Mouse (Mus musculus) colon, adult 2 months (tissue): ENCODE data around the gene Olfr748. TPM values are rescaled to one million over a fixed set of nuclear protein-coding genes. Genes with fewer than 3 reads are reported as not detected.

Source experiments
- polyA plus RNA-seq: library from polyadenylated mRNA; depleted of rRNA; stranded (reverse); fragments of >200 nt; gene quantifications from 2 replicates; pipeline ENCODE4 v1.2.3, GENCODE M21; 2012; rRNA removed

The Olfr748 gene
- polyA plus RNA-seq: not detected in 2 replicates

DNA sequence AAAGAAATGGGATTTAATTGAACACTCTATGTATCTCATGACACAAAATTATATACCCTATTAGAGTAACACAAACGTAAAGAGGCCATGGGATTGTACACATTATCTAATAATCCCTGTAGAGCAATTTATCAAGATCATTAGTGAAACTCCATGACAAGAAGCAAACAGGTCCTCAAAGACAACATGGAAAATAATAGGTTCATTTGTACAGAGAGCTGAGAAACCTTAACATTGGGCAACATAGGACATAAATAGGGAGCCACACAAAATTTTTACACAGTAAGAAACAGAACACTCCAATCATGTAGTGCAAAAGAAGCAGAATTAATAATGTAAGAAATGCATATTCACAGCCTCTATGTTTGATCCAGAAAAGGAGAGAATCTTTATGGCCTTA is at the start of gene Olfr748:
TSS of gene Olfr748 (plus strand) at position 301 of the 400 bp plus-strand sequence.

DNA sequence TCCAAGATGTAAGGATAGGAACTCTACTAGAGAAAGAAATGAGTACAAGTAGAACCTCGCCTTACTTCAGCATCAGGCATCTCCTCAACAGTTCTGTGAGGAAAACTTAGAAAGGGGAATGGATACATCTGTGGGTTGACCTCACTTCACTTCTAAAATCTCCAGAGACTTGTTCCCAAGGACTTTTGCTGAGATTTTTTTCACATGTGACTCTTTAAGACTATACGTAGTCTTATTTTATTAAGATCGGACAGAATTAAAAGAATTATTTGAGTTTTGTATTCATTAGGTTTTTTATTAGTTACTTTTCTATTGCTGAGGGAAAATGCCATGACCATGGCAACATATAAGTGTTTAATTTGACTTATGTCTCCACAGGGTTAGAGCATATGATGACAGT is 14.1 kb upstream of the Olfr748 start, which contains the start of gene Olfr747:
TSS of gene Olfr747 (minus strand) at position 101 of the 400 bp plus-strand sequence.

DNA sequence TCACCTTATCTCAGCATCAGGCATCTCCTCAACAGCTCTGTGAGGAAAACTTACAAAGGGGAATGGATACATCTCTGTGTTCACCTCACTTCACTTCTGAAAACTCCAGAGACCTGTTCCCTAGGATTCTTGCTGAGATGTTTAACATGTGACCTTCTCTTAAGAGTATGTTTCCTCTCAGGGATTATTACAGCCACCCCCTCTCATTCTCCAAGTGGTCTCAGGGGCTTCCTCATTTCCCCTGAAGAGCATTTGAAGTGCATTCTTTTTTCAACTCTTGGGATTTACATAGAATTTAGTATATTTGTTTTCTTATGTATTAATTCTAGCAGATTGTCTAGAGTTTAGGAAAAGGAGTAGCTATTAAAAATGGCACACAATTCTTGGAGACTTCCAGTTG is 37.8 kb downstream of the Olfr748 start, which contains the start of gene Olfr749:
TSS of gene Olfr749 (minus strand) at position 101 of the 400 bp plus-strand sequence.

Other genes with a start within 250 kb of the Olfr748 start
- gene Olfr741, start 234.6 kb upstream of the Olfr748 start, polyA plus RNA-seq: not detected in 2 replicates
- not detected in 2 replicates for gene Olfr742, start 203.8 kb upstream of the Olfr748 start, polyA plus RNA-seq
- not detected in 2 replicates for gene Olfr743, start 185.5 kb upstream of the Olfr748 start, polyA plus RNA-seq
- gene Olfr744, start 92.5 kb upstream of the Olfr748 start, polyA plus RNA-seq: not detected in 2 replicates
- gene Olfr745, start 68.0 kb upstream of the Olfr748 start, polyA plus RNA-seq: not detected in 2 replicates
- gene Olfr746, start 60.3 kb upstream of the Olfr748 start, polyA plus RNA-seq: not detected in 2 replicates
- gene Olfr747, start 14.2 kb upstream of the Olfr748 start, polyA plus RNA-seq: not detected in 2 replicates
- not detected in 2 replicates for gene Olfr749, start 37.7 kb downstream of the Olfr748 start, polyA plus RNA-seq
- gene Ttc5, start 78.1 kb downstream of the Olfr748 start, polyA plus RNA-seq: 18.8 and 24.2 TPM in 2 replicates
- gene Ccnb1ip1, start 100.4 kb downstream of the Olfr748 start, polyA plus RNA-seq: not detected in 2 replicates
- gene Parp2, start 100.5 kb downstream of the Olfr748 start, polyA plus RNA-seq: 8.2 and 10.7 TPM in 2 replicates
- 89.0 and 100 TPM in 2 replicates for gene Tep1, start 163.2 kb downstream of the Olfr748 start, polyA plus RNA-seq
- 0.62 TPM in 2 replicates for gene Klhl33, start 190.1 kb downstream of the Olfr748 start, polyA plus RNA-seq
- gene Osgep, start 217.5 kb downstream of the Olfr748 start, polyA plus RNA-seq: 105 and 129 TPM in 2 replicates
- gene Apex1, start 217.6 kb downstream of the Olfr748 start, polyA plus RNA-seq: 15.1 and 17.7 TPM in 2 replicates
- 108 and 127 TPM in 2 replicates for gene Pip4p1, start 223.5 kb downstream of the Olfr748 start, polyA plus RNA-seq
- 31.4 and 31.9 TPM in 2 replicates for gene Pnp, start 223.7 kb downstream of the Olfr748 start, polyA plus RNA-seq
- 8.0 and 8.9 TPM in 2 replicates for gene Gm49342, start 237.1 kb downstream of the Olfr748 start, polyA plus RNA-seq
- gene Pnp2, start 248.6 kb downstream of the Olfr748 start, polyA plus RNA-seq: 6.9 and 7.1 TPM in 2 replicates